Mouse (Mus musculus) kidney, embryonic 16.5 days (tissue): Measurements from ENCODE around the gene Adcy2. TPM values are rescaled to one million over a fixed set of nuclear protein-coding genes. Genes with fewer than 3 reads are reported as not detected.

Experiments
- ATAC-seq: fragments of 200-750 bp; cut with Nextera tagmentation; 2 replicates; pipeline ENCODE4 v1.8.0; 2017; ENCODE audit warnings: moderate TSS enrichment; ENCODE audit not compliant: low FRiP score, low TSS enrichment
- H3K27ac ChIP-seq: fragments of 300-500 bp; sonication (generic); 2 replicates; pipeline ENCODE4 v1.5.1; 2014; ENCODE audit warnings: low read length
- H3K27me3 ChIP-seq: fragments of 300-500 bp; sonication (generic); 2 replicates; pipeline ENCODE4 v1.6.1; 2014; ENCODE audit warnings: low read length, control low read depth, mixed read lengths; ENCODE audit not compliant: insufficient read depth
- H3K36me3 ChIP-seq: fragments of 300-500 bp; sonication (generic); 2 replicates; pipeline ENCODE4 v1.6.1; 2014; ENCODE audit warnings: low read length, control low read depth, mixed read lengths; ENCODE audit not compliant: insufficient read depth
- H3K4me1 ChIP-seq: fragments of 300-500 bp; sonication (generic); 2 replicates; pipeline ENCODE4 v1.6.1; 2014; ENCODE audit warnings: low read length, control low read depth, mixed read lengths; ENCODE audit not compliant: insufficient read depth
- H3K4me2 ChIP-seq: fragments of 300-500 bp; sonication (generic); replicated peaks from 2 replicates; pipeline ENCODE4 v1.6.1; 2014; ENCODE audit warnings: low read depth, low read length
- H3K4me3 ChIP-seq: fragments of 300-500 bp; sonication (generic); 2 replicates; pipeline ENCODE4 v1.5.1; 2014; ENCODE audit warnings: mild to moderate bottlenecking, low read length
- H3K9ac ChIP-seq: fragments of 300-500 bp; sonication (generic); replicated peaks from 2 replicates; pipeline ENCODE4 v1.6.1; 2014; ENCODE audit warnings: low read length
- H3K9me3 ChIP-seq: fragments of 300-500 bp; sonication (generic); 2 replicates; pipeline ENCODE4 v1.6.1; 2016; ENCODE audit warnings: low read length, control low read depth
- WGBS: fragments of 180-500 bp; shearing (Covaris S2); extraction: QIAGEN DNeasy Blood & Tissue Kit; methylation state at CpG from one replicate; pipeline ENCODE4 v1.1.7; 2014; 5-methylcytosine and 5-hydroxymethylcytosine counted together
- polyA plus RNA-seq: library from polyadenylated mRNA; unstranded; fragments of >200 nt; fragmentation: Nextera tagmentation; extraction: Ambion mirVana; gene quantifications from 2 replicates; pipeline ENCODE4 v1.2.1, GENCODE M21; 2015

Gene Adcy2
- polyA plus RNA-seq, 1 experiment from 2014 or later = 3.5 TPM

DNA sequence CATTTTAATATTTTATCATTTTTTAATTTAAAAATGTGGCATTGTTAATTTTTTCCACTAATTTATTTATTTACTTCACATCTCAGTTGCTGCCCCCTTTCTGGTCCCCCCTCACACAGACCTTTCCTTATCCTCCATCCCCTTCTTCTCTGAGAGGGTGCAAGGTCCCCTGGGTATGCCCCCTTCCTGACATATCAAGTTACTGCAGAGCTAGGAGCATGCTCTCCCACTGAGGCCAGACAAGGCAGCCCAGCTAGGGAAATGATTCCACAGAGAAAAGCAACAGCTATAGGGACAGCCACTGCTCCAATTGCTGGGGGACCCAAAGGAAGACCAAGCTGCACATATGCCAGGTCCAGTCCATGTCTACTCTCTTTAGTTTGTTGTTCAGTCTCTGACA, 163.2 kb downstream of the Adcy2 start:
- Histone ChIP-seq H3K4me2 (no peak overlapping the region), H3K27me3 (no peaks in the 10 kb centered on the region), H3K4me1 (no peaks in the 10 kb centered on the region; the same call in 1 of the 2 replicates), H3K9ac (no peak overlapping the region), H3K9me3 (no peaks in the 10 kb centered on the region), H3K4me3 (no peak overlapping the region), H3K36me3 (no peaks in the 10 kb centered on the region), H3K27ac (0 out of 2 replicates have a peak overlapping the region, but pooled peaks have one; percentile 14)
- no peak for ATAC-seq

DNA sequence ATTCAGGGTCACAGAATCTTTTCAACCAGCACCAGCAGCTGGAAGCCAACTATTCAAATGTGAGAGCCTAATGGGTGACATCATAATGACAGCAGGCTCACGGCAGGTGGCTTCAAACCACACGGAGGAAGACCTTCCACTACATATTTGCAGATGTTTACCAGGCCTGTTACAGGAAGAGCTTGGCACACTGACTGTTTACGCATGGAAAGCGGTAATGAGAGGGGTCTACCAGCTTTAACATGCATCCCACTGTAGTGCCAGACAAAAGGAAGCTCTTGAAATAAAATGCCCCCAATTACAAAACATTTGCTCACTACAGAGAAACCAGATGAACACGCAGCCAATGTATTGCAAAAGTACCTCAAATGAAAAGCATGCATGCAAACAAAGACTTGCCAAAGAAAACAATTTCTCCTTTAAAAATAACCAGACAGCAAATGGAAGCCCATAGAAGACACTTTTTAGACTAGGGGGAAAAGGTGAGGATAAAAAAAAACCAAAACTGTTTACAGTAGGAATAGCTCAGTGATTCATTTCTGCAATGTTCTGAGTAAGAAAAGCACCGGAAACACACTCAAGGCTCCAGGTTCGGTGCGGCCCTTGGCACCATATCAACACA, 163.8 kb downstream of the Adcy2 start:
- no peaks in the 10 kb centered on the region for H3K9me3 ChIP-seq

DNA sequence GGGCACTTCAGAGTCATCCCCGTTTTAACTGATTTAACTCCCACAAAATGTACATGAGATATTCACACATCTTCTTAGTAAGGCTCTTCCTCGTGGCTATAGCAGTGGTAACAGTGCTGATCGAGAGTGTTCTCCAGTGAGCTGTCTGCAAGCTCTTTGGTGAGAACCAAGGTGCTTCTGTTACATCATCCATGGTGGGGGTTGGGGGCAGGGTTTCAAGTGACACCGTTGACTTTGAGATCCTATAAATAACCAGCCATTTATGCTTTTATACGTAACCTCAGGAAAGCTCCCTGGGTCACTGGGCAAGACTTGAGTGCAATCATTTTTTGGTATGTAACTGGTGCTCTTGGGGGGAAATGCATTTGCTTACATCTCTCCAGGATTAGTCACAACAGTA, 167.2 kb downstream of the Adcy2 start:
- H3K27me3 ChIP-seq = no peaks in the 10 kb centered on the region
- no peaks in the 10 kb centered on the region; the same call in 1 of the 2 replicates for H3K4me1 ChIP-seq
- 55% methylated on average over 5 of the region's 5 CpGs for WGBS
- ATAC-seq = no peak
- H3K9me3 ChIP-seq = no peaks in the 10 kb centered on the region
- no peak overlapping the region for H3K4me3 ChIP-seq
- H3K9ac ChIP-seq = no peak overlapping the region
- no peak overlapping the region for H3K4me2 ChIP-seq
- no peak overlapping the region for H3K27ac ChIP-seq
- no peaks in the 10 kb centered on the region for H3K36me3 ChIP-seq

More for the DNA sequence above, 163.8 kb downstream of the Adcy2 start:
- Histone ChIP-seq H3K4me2 (no peak overlapping the region), H3K4me1 (no peaks in the 10 kb centered on the region; the same call in 1 of the 2 replicates), H3K4me3 (no peak overlapping the region), H3K36me3 (no peaks in the 10 kb centered on the region), H3K9ac (no peak overlapping the region), H3K27me3 (no peaks in the 10 kb centered on the region), H3K27ac (no peak overlapping the region)
- no peak for ATAC-seq
- 62% methylated on average over 8 of the region's 8 CpGs for WGBS

DNA sequence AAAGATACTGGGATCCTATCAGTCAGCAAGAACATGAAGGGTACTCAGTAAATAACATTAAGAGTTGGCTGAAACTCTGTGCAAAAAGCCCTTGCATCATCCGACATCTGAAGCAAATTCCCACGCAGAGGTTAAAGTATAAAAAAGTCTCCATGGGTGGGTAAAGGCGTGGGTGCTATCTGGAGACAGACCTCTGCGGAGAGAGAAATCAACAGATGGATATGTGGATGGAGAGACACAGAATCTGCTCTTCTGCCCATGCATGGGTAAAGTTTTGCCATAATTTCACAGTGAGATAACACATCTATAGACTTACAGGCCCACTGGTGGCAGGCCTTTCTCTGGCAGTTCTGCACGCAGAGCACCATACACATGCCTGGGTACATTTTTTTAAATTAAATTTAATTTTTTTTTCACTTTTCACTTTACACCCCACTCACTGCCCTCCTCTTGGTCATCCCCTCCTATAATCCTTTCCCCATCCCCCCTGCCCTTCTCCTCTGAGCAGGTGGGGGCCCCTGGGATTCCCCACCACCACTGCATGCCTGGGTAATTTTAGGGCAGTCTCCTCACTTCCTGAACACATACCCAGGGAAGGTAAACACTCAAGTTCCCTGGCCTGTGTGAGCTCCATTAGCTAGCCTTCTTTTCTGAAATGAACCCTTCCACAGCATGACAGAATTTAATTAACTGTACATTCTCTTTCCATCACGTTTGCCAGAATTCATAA, 169.1 kb downstream of the Adcy2 start:
- no peaks in the 10 kb centered on the region for H3K36me3 ChIP-seq
- no peaks in the 10 kb centered on the region for H3K4me1 ChIP-seq
- H3K4me3 ChIP-seq = no peak overlapping the region
- no peaks in the 10 kb centered on the region for H3K9me3 ChIP-seq
- no peaks in the 10 kb centered on the region for H3K27me3 ChIP-seq
- no peak overlapping the region for H3K4me2 ChIP-seq
- no peak overlapping the region for H3K9ac ChIP-seq
- ATAC-seq = 0 out of 2 replicates have a peak, but pooled peaks have one; percentile 52
- WGBS = 79% methylated on average over 6 of the region's 6 CpGs
- no peak overlapping the region for H3K27ac ChIP-seq

DNA sequence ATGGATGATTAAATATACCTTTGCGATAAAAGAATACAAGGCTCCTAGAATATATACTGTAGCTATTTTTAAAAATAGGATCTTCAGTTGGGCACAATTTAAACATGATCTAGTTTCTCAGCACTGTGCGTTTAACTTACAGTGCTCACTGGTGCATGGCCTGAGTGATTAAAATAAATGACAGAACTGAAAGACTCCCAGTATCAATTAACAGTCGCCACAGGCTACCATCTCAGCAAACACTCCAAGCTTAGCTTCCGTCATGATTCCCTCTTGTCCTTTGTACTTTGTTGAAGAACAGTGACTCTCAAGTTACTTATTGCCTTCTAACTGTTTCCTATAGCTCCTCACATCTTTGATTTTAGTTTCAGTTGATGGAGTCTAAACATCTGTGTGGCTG, 170.9 kb downstream of the Adcy2 start:
- Histone ChIP-seq H3K36me3 (no peaks in the 10 kb centered on the region), H3K9ac (no peak overlapping the region), H3K9me3 (no peaks in the 10 kb centered on the region), H3K27ac (no peak overlapping the region), H3K4me1 (no peaks in the 10 kb centered on the region), H3K4me3 (no peak overlapping the region), H3K27me3 (no peaks in the 10 kb centered on the region), H3K4me2 (no peak overlapping the region)
- peak; percentile 69; the same call in 1 of the 2 replicates for ATAC-seq
- WGBS = 46% methylated on average over 4 of the region's 4 CpGs

DNA sequence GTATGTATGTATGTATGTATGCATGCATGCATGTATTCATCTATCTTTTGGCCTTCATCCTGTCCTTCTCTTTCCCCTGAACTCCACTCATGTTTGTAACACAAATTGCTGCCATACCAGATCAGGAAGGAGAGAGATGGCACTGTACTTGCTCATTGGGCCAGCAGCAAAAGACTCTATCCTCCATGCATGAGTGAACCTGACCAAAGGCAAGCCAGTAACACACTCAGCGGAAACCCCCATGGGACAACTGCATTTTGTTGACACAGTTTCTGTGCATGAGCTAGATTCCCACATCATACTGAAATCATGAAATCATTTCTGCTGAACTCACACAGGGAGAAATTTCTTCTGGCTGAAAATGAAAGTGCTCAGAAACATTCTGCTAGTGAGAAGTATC, 172.9 kb downstream of the Adcy2 start:
- no peak for ATAC-seq
- no peaks in the 10 kb centered on the region for H3K4me1 ChIP-seq

DNA sequence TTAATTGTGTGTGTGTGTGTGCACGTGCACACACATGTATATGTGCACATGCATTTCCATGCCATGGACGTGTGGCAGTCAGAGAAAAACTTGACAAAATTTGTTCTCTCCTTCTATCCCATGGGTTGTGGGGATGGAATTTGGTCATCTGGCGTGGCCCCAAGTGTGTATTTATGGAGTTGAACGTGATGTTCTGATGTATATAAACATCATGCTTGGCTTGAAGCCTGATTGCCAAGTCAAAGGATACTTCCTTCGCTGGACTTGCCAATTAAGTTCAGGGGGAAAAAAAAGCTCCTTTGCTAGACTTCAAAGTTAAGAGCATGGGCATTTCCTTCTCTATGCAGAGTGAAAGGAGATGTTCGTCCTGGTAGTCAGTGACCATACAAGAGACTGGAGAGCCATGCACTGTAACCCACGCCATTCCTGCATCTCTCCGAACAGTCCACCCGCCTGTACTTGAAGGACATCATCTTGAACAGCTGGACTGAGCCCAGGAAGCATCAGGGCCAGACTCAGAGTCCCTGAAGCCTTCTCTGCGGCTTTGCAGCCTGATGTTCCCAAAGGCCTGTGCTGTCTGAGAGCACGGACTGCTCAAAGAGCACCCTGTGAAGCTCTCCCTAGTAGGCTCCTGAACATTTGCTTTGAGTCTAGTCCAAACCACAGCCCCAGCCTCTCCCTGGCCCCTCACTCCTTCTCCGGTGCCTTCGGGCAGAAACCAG, 178.3 kb downstream of the Adcy2 start:
- Histone ChIP-seq H3K27me3 (no peaks in the 10 kb centered on the region), H3K27ac (0 out of 2 replicates have a peak overlapping the region, but pooled peaks have one; percentile 35), H3K9me3 (no peaks in the 10 kb centered on the region), H3K9ac (no peak overlapping the region), H3K4me3 (no peak overlapping the region), H3K4me1 (no peaks in the 10 kb centered on the region), H3K36me3 (no peaks in the 10 kb centered on the region), H3K4me2 (no peak overlapping the region)
- ATAC-seq = no peak
- 65% methylated on average over 13 of the region's 13 CpGs for WGBS

More for the DNA sequence above, 172.9 kb downstream of the Adcy2 start:
- no peaks in the 10 kb centered on the region for H3K27me3 ChIP-seq
- H3K36me3 ChIP-seq = no peaks in the 10 kb centered on the region
- WGBS = 88% methylated on average over 1 of the region's 1 CpGs
- no peak overlapping the region for H3K4me3 ChIP-seq
- no peaks in the 10 kb centered on the region for H3K9me3 ChIP-seq
- no peak overlapping the region for H3K4me2 ChIP-seq
- H3K9ac ChIP-seq = no peak overlapping the region
- H3K27ac ChIP-seq = no peak overlapping the region

DNA sequence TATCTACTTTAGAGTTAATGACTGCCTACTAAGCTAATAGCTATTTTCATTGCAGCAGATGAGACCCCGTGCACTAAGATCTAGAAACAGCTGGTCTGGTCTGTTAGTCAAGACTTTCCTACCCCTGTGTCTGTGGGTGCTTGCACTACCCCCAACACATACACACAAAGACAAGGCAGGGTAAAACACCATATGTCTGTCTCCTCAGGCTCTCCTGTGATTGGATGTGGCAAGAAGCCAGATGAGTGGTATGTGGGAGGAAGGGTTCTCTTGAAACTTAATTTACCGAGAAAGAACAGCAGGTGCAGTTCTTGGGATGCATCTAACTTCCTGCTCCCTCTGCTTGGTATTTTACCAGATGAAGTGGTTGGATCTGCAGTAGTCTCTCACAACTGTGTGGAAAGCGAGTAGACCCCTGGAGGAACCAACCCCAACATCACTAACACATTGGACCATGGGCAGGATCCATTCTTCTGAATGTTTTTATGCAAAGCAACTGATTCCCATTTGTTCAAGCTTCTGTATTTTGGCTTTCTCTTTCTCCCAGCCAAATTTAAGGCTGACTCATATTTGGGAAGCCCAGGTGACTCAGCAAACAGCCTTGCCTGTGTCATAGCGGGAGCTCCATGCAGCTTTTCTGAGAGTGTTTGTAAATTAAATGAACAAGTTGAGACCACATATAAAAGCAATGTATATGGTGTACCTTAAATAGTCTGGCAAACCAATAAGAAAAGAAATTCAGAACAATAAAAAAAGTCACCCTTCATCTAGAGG, 183.4 kb downstream of the Adcy2 start:
- Histone ChIP-seq H3K36me3 (no peaks in the 10 kb centered on the region), H3K27me3 (no peaks in the 10 kb centered on the region), H3K4me2 (no peak overlapping the region), H3K4me1 (no peaks in the 10 kb centered on the region), H3K9ac (no peak overlapping the region), H3K9me3 (no peaks in the 10 kb centered on the region), H3K4me3 (no peak overlapping the region), H3K27ac (no peak overlapping the region)
- no peak for ATAC-seq
- WGBS = 65% methylated on average over 4 of the region's 4 CpGs

DNA sequence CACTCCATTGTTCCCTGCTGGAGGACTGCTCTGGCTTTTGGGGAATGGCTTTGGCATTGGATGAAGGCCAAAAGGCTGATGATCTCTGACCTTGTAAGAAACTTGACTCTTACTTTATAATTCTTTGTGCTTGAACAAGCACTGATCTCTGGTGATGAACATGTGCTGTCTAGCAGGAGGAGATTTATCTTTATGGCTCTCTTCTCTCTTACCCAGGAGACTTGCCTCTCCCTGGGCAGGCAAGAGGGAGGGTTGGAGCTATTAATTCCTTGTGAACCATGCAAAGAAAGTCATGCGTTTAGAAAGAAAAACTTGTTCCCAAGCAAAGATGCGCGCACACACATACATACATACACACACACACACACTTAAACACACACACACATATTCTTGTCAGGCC, 188.2 kb downstream of the Adcy2 start:
- H3K27me3 ChIP-seq = no peaks in the 10 kb centered on the region
- H3K27ac ChIP-seq = peak overlapping the region; percentile 36; the same call in 1 of the 2 replicates
- no peaks in the 10 kb centered on the region for H3K36me3 ChIP-seq
- H3K4me3 ChIP-seq = no peak overlapping the region
- no peak overlapping the region for H3K4me2 ChIP-seq
- no peak overlapping the region for H3K9ac ChIP-seq
- no peaks in the 10 kb centered on the region for H3K9me3 ChIP-seq
- WGBS = 50% methylated on average over 3 of the region's 3 CpGs
- ATAC-seq = peak; percentile 73
- H3K4me1 ChIP-seq = no peaks in the 10 kb centered on the region
